Mouse (Mus musculus): ENCODE measurements around the gene Notch4.
A peak's percentile ranks its signal among the peaks of the same experiment; 100 is the strongest.

DNA sequence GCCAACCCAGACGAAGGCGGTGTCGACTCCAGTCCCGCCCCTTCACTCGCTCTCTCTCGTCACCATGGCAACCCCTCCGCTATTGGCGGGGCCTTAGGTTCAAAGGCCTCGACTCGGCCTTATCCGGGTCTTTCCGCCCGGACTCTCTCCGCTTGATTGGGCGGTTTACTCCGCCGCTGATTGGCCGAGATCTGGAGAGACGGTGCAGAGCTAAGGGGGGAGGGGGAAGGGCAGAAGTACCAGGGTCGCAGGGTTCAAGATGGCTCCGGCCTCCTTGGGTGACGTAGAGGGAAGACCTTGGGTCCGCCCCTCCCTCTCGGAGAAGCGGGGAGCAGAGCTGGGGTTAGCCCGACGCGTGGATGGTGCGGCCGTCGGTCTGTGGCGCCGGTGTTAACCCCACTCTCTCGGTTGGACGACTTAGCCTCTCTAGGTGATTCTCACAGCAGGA, 40.0 kb downstream of the Notch4 start, which contains the start of gene Agpat1:
- no peak for TF ChIP-seq CTCF (IDR thresholded peaks at IDR 0.05; ENCODE audit: borderline replicate concordance, insufficient read depth, low read length)
- peak; percentile 92 for TF ChIP-seq POLR2A (IDR thresholded peaks at IDR 0.05; ENCODE audit: low read depth, low read length)

All from embryonic fibroblast, embryonic 13.5 days (primary cell).